Mouse (Mus musculus): ENCODE data around the gene Tsc2.
A peak's percentile ranks its signal among the peaks of the same experiment; 100 is the strongest.

Tsc2 gene

GRCm38 (mm10) chr17:24567034-24567779, 65.2 kb downstream of the Tsc2 start:
- peak; percentile 97 for DNase-seq

- peak; percentile 93 for DNase-seq
Observed at GRCm38 (mm10) chr17:24565792-24566191, 66.6 kb downstream of the Tsc2 start.

GRCm38 (mm10) chr17:24565092-24565491, 67.3 kb downstream of the Tsc2 start:
- DNase-seq: peak; percentile 90

- no peak for DNase-seq
Observed at GRCm38 (mm10) chr17:24564422-24564821, 68.0 kb downstream of the Tsc2 start.

- no peak for DNase-seq
Observed at GRCm38 (mm10) chr17:24563638-24564037, 68.8 kb downstream of the Tsc2 start.

- DNase-seq: no peak
Observed at GRCm38 (mm10) chr17:24561592-24561991, 70.8 kb downstream of the Tsc2 start.

- no peak for DNase-seq
Observed at GRCm38 (mm10) chr17:24560301-24561028, 72.0 kb downstream of the Tsc2 start.

GRCm38 (mm10) chr17:24559146-24559545, 73.3 kb downstream of the Tsc2 start:
- DNase-seq: peak; percentile 98

- DNase-seq: peak; percentile 96
Observed at GRCm38 (mm10) chr17:24558600-24559099, 73.8 kb downstream of the Tsc2 start.

GRCm38 (mm10) chr17:24557091-24557490, 75.3 kb downstream of the Tsc2 start:
- DNase-seq: peak; percentile 99

- no peak for DNase-seq
Observed at GRCm38 (mm10) chr17:24551050-24551444, 81.4 kb downstream of the Tsc2 start.

- peak; percentile 99 for DNase-seq
Observed at GRCm38 (mm10) chr17:24550416-24551049, 81.9 kb downstream of the Tsc2 start.

GRCm38 (mm10) chr17:24549618-24550415, 82.6 kb downstream of the Tsc2 start, which contains the start of gene Pkd1:
Pkd1 (plus strand) TSS chr17:24549834.
- peak; percentile 100 for DNase-seq

- peak; percentile 98 for DNase-seq
Observed at GRCm38 (mm10) chr17:24548921-24549617, 83.4 kb downstream of the Tsc2 start.

GRCm38 (mm10) chr17:24548435-24548834, 84.0 kb downstream of the Tsc2 start:
- DNase-seq: peak; percentile 94

- no peak for DNase-seq
Observed at GRCm38 (mm10) chr17:24546234-24546633, 86.2 kb downstream of the Tsc2 start.
